ENCODE assay signal across 23 mouse cellular contexts in the genomic region with DNA sequence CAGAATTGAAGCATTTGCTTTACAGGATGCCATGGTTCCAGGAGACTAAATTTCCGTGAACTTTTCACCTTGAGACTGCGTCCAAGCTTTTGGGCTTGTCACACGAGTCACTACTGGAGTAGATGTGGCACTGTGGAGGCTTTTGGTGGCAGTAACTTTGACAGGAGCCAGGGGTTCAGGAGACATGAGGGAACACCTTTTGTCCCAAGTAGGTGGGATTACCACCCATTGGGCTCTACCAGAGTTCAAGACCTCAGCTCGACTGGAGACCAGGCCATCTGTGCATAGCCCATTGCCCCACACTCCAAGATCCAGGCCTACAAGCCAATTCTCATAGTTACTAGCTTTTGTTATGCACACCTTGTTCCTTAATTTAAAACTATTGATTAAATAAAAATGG.
"Had no signal": no experiment of that assay in that cellular context is flagged by ENCODE, and none has a peak within 500 bp of the region (broad histone marks: within the 10 kb centered on the region; RNA-seq: fewer than 3 reads in every experiment).

No protein-coding gene starts in this region.

- DNase-seq: gastrocnemius, postnatal 36 days; heart, adult 18-20 months; heart, postnatal 10 days; heart, postnatal 36 days; kidney, adult 11 months; kidney, adult 2 months; kidney, adult 9 months; kidney, postnatal 14 days; kidney, postnatal 36 days; layer of hippocampus, adult 9-11 months; layer of hippocampus, postnatal 36 days; left cerebral cortex, postnatal 4 days; lung, adult 18-20 months had no signal

- H3K4me3 ChIP-seq: heart, embryonic 12.5 days; hindbrain, embryonic 13.5 days; hindbrain, embryonic 15.5 days; kidney, embryonic 15.5 days; limb, embryonic 13.5 days; limb, embryonic 15.5 days had no signal

- H3K27ac ChIP-seq: hindbrain, embryonic 13.5 days; hindbrain, embryonic 15.5 days; hindbrain, postnatal 0 days; kidney, embryonic 15.5 days; kidney, postnatal 0 days; limb, embryonic 13.5 days; limb, embryonic 15.5 days; liver, embryonic 14.5 days had no signal

- H3K36me3 ChIP-seq: heart, embryonic 12.5 days; hindbrain, embryonic 13.5 days; hindbrain, embryonic 15.5 days; kidney, embryonic 15.5 days; limb, embryonic 13.5 days; limb, embryonic 15.5 days had no signal

- H3K4me2 ChIP-seq: heart, embryonic 12.5 days; hindbrain, embryonic 13.5 days; hindbrain, embryonic 15.5 days; kidney, embryonic 15.5 days; limb, embryonic 13.5 days; limb, embryonic 15.5 days had no signal

- H3K4me1 ChIP-seq: hindbrain, embryonic 13.5 days; hindbrain, embryonic 15.5 days; limb, embryonic 15.5 days had no signal

- ATAC-seq: hindbrain, postnatal 0 days; intestine, embryonic 16.5 days had no signal

- H3K9ac ChIP-seq: heart, embryonic 12.5 days; hindbrain, embryonic 13.5 days; hindbrain, embryonic 15.5 days; kidney, embryonic 15.5 days; limb, embryonic 13.5 days; limb, embryonic 15.5 days; liver, embryonic 14.5 days had no signal

- H3K9me3 ChIP-seq: heart, embryonic 12.5 days; hindbrain, embryonic 15.5 days; kidney, embryonic 15.5 days; limb, embryonic 13.5 days; limb, embryonic 15.5 days had no signal

- H3K27me3 ChIP-seq: heart, embryonic 12.5 days; hindbrain, embryonic 13.5 days; hindbrain, embryonic 15.5 days; kidney, embryonic 15.5 days; limb, embryonic 13.5 days; limb, embryonic 15.5 days had no signal
